Mouse (Mus musculus) olfactory bulb, adult 2 months (tissue): ENCODE measurements at regions not wholly inside any gene's neighbourhood (a gene's known extent, or its start where the extent isn't known, plus 50 kb on each side); places are given as distances from the start of the nearest gene placed in this dataset.

Experiments
- H3K27ac ChIP-seq: fragments of 200-500 bp; 2 replicates; pipeline ENCODE4 v1.5.1; 2012; ENCODE audit warnings: low read depth, low read length; ENCODE audit not compliant: insufficient read depth
- H3K4me1 ChIP-seq: fragments of 200-500 bp; 2 replicates; pipeline ENCODE4 v1.6.1; 2012; ENCODE audit warnings: low read length; ENCODE audit not compliant: control insufficient read depth, insufficient read depth
- H3K4me3 ChIP-seq: fragments of 200-500 bp; 2 replicates; pipeline ENCODE4 v1.5.1; 2012; ENCODE audit warnings: mild to moderate bottlenecking, low read depth, low read length, moderate library complexity; ENCODE audit not compliant: insufficient read depth
- CTCF ChIP-seq: fragments of 200-500 bp; IDR thresholded peaks from 2 replicates; pipeline ENCODE4 v1.5.1; 2012; ENCODE audit warnings: low read depth, mild to moderate bottlenecking, low read length, moderate library complexity; ENCODE audit not compliant: insufficient read depth
- POLR2A ChIP-seq: fragments of 200-500 bp; IDR thresholded peaks from 2 replicates; pipeline ENCODE4 v1.6.1; 2012; ENCODE audit warnings: mild to moderate bottlenecking, low read depth, low read length, moderate library complexity; ENCODE audit not compliant: insufficient read depth
- WGBS: fragments of 180-500 bp; shearing (Covaris S2); methylation state at CpG from one replicate; pipeline ENCODE4 v1.1.7; 2018; 5-methylcytosine and 5-hydroxymethylcytosine counted together

GRCm38 (mm10) chr2:103868655-103869054, 71.2 kb upstream of the Caprin1 start:
- Histone ChIP-seq H3K27ac (no peak overlapping the region), H3K4me1 (no peaks in the 10 kb centered on the region), H3K4me3 (no peak overlapping the region)
- 64% methylated on average over 7 of the region's 7 CpGs for WGBS
- TF ChIP-seq POLR2A: no peak
- TF ChIP-seq CTCF: no peak

GRCm38 (mm10) chr2:103871522-103872276, 74.2 kb upstream of the Caprin1 start:
- H3K27ac ChIP-seq: no peak overlapping the region
- no peak overlapping the region for H3K4me3 ChIP-seq
- whole genome bisulfite sequencing: 15% methylated on average over 12 of the region's 12 CpGs
- no peaks in the 10 kb centered on the region for H3K4me1 ChIP-seq
- TF ChIP-seq CTCF: peak; percentile 72
- TF ChIP-seq POLR2A: no peak

GRCm38 (mm10) chr2:103872277-103872636, 74.8 kb upstream of the Caprin1 start:
- no peaks in the 10 kb centered on the region for H3K4me1 ChIP-seq
- H3K27ac ChIP-seq: no peak overlapping the region
- TF ChIP-seq CTCF: no peak
- TF ChIP-seq POLR2A: no peak
- 55% methylated on average over 3 of the region's 3 CpGs for WGBS
- H3K4me3 ChIP-seq: no peak overlapping the region

- WGBS: 84% methylated on average over 6 of the region's 6 CpGs
- no peak overlapping the region for H3K27ac ChIP-seq
- TF ChIP-seq POLR2A (no peak), CTCF (no peak)
- no peaks in the 10 kb centered on the region for H3K4me1 ChIP-seq
- no peak overlapping the region for H3K4me3 ChIP-seq
These were observed 75.9 kb upstream of the Caprin1 start for GRCm38 (mm10) chr2:103873381-103873780.

GRCm38 (mm10) chr2:103874466-103874865, 77.0 kb upstream of the Caprin1 start:
- Histone ChIP-seq H3K4me3 (no peak overlapping the region), H3K4me1 (no peaks in the 10 kb centered on the region), H3K27ac (no peak overlapping the region)
- TF ChIP-seq POLR2A (no peak), CTCF (no peak)
- 79% methylated on average over 3 of the region's 3 CpGs for WGBS

GRCm38 (mm10) chr2:103875754-103876153, 78.3 kb upstream of the Caprin1 start:
- TF ChIP-seq CTCF (no peak), POLR2A (no peak)
- Histone ChIP-seq H3K4me3 (no peak overlapping the region), H3K4me1 (no peaks in the 10 kb centered on the region), H3K27ac (no peak overlapping the region)
- 89% methylated on average over 8 of the region's 8 CpGs for WGBS

GRCm38 (mm10) chr2:103876236-103876635, 78.8 kb upstream of the Caprin1 start:
- H3K4me3 ChIP-seq: no peak overlapping the region
- H3K27ac ChIP-seq: no peak overlapping the region
- WGBS: 91% methylated on average over 2 of the region's 2 CpGs
- TF ChIP-seq CTCF: no peak
- peaks cover 3% of the 10 kb centered on the region for H3K4me1 ChIP-seq

GRCm38 (mm10) chr2:103881026-103881763, 76.6 kb upstream of the Lmo2 start:
- no peak overlapping the region for H3K4me3 ChIP-seq
- peaks cover 5% of the 10 kb centered on the region for H3K4me1 ChIP-seq
- WGBS: 17% methylated on average over 10 of the region's 10 CpGs
- no peak overlapping the region for H3K27ac ChIP-seq
- TF ChIP-seq POLR2A (no peak), CTCF (no peak)

- WGBS: 51% methylated on average over 10 of the region's 10 CpGs
- TF ChIP-seq POLR2A (no peak), CTCF (no peak)
- Histone ChIP-seq H3K27ac (no peak overlapping the region), H3K4me1 (peaks cover 5% of the 10 kb centered on the region), H3K4me3 (no peak overlapping the region)
These were observed 72.9 kb upstream of the Lmo2 start for GRCm38 (mm10) chr2:103884926-103885325.

GRCm38 (mm10) chr2:103888023-103888422, 69.8 kb upstream of the Lmo2 start:
- WGBS: 92% methylated on average over 7 of the region's 7 CpGs

More at GRCm38 (mm10) chr2:103888023-103888422, 69.8 kb upstream of the Lmo2 start:
- no peak overlapping the region for H3K4me3 ChIP-seq
- peaks cover 9% of the 10 kb centered on the region for H3K4me1 ChIP-seq
- no peak overlapping the region for H3K27ac ChIP-seq
- TF ChIP-seq CTCF: no peak
- no peak for TF ChIP-seq POLR2A
